Mouse (Mus musculus): ENCODE measurements around the gene Gm49396. TPM values are rescaled to one million over a fixed set of nuclear protein-coding genes. Genes with fewer than 3 reads are reported as not detected.

The Gm49396 gene
- polyA plus RNA-seq (2012; rRNA removed): 4.8 and 6.0 TPM in 2 replicates

GRCm38 (mm10) chr7:30563117-30563905, at the start of gene Gm49396, which contains the start of the genes U2af1l4 and Psenen:
TSS of gene Gm49396 (plus strand) at chr7:30563344.
TSS of gene U2af1l4 (plus strand) at chr7:30563301.
TSS of gene Psenen (minus strand) at chr7:30563627.

DNA sequence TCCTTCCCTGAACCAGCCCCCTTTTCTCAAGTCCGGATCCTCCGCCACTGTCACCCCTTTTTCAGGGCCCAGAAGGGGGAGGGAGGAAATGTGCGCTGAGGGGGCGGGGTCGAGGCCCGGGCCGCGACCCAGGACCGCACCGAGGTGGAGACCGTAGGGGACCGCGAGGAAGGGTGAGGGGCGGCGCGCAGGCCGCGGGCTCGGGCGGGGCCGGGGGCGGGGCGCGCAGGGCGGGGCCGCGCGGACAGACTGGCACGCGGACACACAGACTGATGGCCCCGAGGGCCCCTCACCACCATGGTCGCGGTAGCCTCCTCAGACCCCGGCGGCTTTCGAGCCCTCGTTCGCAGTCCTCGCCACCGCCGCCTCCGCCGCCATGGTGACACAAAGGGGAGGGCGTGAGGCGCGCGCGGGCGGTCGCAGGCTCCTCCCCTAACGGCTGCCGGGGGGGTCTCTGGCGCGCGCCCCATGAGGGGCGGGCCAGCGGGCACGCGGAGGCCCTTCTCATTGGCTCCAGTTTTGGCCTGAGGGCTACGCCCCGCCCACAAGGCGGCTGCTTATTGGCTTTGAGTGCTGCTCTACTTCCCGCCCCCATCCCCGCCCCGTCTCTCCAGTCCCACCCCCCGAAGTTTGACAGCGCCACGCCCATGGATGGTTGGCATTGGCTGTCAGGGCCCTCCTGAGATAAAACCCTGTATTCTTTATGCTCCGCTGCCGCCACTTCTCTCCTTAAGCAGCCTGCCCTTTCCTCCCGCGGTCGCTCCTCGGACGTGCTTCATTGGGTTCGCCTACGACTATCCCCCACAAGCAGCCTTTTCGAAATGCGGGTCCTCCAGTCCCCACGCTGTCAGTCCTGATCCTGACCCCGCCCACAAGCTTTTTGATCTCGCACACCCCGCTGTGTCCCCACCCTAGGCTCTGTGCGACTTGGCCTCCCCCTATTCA, 28.2 kb upstream of the Gm49396 start, which contains the start of gene Arhgap33:
TSS of gene Arhgap33 (minus strand) at position 428 of the 945 bp plus-strand sequence.

DNA sequence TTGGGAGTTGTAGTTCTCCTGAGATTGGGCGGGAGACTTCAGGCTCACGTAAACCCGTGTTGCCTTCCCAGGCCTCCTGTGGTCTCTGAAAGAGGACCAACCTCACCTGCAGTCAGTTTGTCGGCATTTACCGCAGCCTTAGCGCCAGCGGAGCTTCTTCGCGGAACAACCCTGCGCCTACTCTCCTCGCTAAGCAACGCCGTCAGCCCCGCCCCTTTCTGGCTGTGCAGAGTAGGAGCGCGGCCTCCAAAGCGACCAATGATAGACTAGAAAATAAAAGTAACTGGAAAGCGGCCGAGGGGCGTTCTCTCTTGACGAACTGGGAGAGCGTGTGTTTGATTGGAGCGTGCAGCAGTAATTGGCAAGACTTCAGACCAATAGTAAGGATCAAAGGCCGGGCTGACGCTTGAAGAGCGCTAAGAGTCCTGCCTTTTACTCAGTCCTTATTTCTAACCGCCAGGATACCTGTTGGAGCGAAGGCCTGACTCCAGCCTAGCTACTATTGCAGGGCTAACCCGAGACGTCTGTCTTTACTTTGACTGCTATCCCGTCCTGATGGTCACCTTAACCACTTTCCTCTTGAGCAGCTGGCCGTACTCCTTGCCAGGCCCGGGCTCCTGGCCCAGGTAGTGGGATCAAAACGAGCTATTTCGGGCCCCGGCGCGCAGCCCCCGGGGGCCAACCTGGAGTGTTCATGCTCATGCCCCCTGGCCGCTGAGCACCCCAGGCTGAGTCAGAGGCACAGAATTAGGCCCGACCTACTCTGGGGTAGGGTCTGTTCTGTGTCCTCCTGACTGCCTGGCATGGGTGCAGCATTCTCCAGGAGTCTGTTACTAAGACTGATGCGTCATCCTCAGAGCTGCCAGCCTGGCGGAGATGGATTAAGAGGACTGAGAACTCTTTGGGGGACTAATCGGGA, 10.8 kb upstream of the Gm49396 start, which contains the start of the genes Hspb6 and Proser3:
TSS of gene Hspb6 (plus strand) at position 77 of the 919 bp plus-strand sequence.
TSS of gene Proser3 (minus strand) at position 198 of the 919 bp plus-strand sequence.

DNA sequence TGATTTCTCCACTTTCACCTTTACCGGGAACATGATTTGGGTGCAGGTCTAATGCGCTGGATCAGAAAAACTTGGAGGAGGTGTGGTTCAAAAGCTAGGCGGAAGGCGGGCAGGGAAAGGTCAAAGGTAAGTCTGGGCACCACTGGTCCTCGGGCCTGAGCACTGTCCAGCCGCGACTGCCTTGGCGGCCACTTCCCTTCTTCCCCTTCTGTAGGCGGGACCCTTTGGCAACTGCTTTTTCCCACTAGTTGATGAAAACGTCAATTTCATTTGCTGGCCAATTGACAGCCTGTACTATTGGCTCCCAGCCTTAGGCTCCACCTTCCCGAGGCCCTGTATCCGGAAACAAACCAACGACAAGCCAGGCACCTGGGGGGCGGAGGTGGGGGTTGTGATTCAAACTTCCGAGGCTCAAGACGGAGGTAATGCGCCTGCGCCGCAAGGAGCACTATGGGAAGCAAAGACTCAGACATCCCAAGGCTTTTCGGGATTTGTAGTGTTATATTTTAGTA, 3.6 kb upstream of the Gm49396 start, which contains the start of gene Lin37:
TSS of gene Lin37 (minus strand) at position 396 of the 512 bp plus-strand sequence.

GRCm38 (mm10) chr7:30564970-30565571, 1.9 kb downstream of the Gm49396 start, which contains the start of gene Igflr1:
TSS of gene Igflr1 (plus strand) at chr7:30565427.

DNA sequence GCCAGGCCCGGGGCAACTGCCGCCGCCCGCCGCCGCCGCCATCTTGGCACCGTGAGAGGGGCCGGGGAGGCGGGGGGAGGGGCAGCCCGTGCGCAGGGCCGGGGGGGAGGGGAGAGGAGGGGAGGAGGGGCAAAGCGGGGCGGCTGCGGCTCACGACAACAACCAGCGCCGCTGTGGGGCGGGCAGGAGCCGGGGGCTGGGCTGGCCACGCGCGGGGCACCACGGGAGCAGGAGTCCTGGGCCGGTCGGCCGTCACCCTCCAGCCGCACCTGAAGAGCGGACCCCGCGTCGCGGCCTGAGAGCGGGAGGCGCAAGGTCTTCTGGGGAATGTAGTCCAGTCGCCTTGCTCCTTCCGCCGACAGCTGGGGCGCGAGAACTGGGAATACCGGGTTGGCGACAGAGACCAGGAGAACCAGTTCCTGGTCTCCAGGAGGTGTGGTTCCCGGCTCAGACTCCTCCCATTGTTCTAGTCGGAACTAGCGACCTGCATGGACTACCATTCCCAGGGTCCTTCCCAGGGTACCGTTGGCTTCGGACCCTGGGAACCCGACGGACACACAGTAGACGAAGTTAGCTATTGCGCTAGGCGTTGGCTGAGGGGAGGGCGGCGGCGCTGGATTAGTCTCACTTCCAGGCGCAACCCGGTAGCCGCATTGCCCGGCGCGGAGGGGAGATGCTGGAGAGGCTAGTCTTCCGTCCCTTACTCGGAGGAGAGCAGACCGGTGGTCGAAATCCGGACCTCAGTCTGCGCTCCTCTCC, 25.7 kb downstream of the Gm49396 start, which contains the start of gene Kmt2b:
TSS of gene Kmt2b (minus strand) at position 51 of the 759 bp plus-strand sequence.

DNA sequence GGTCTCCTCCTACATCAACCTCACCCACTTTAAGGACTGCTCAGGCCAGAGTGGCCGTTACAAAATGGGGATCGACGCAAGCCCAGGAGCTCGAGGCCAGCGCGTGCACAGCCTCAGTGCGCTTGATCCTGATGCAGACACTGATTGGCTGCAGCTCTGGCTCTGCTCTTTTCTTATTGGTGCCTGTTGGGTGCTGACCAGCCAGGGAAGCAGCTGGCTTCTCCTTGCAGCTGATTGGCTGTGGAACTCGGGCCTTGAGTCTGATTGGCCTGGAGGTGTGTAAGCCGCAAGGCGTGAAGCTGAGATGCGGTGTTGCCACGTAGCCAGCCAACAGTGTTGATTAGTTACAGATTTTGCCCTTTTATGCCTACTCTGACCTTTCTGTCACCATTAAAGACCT, 35.6 kb downstream of the Gm49396 start, which contains the start of gene Zbtb32:
TSS of gene Zbtb32 (minus strand) at position 124 of the 400 bp plus-strand sequence.

DNA sequence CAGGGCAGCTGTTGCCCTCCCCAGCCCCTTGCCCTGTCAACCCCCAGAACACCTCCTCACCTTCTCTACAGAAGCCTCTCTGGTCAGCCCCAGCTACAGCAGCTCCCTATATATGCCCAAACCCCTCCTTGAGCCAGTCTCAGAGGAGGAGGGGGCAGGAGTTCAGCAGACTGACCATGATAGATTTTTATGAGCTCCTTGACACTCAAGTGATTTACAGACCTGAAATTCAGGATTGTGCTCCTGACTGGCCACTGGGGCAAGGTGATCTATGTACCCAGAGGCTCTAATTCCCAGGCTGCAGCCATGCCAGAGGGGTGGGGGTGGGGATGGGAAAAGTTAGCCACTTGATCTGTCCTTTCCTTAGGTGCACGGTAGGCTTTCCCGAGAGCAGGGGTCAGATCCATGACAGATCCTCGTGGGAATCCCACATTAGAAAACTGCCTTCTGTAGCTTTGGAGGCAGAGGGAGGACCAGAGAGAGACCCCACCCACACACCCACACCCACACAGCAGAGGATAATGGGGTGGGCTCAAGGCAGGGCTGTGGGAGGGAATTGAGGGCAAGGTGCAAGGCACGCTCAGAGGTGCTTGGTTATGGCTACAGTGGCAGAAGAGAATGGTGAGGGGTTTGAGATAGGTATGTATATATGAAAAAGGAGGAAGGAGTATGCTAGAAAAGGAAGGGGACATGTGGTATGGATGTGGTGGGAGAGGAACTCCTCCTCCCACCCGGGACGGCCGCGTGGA, 49.7 kb downstream of the Gm49396 start, which contains the start of gene Upk1a:
TSS of gene Upk1a (minus strand) at position 194 of the 749 bp plus-strand sequence.

Other genes starting within 250 kb of the Gm49396 start
- 21.0 and 25.5 TPM in 2 replicates for gene Syne4, start 248.5 kb upstream of the Gm49396 start, polyA plus RNA-seq (2012; rRNA removed)
- 0.36 and 0.45 TPM in 2 replicates for gene E130208F15Rik, start 241.6 kb upstream of the Gm49396 start, polyA plus RNA-seq (2012; rRNA removed)
- 15.9 and 17.6 TPM in 2 replicates for gene Sdhaf1, start 239.4 kb upstream of the Gm49396 start, polyA plus RNA-seq (2012; rRNA removed)
- 21.8 and 27.0 TPM in 2 replicates for gene Lrfn3, start 200.6 kb upstream of the Gm49396 start, polyA plus RNA-seq (2012; rRNA removed)
- gene Tyrobp, start 149.6 kb upstream of the Gm49396 start, polyA plus RNA-seq (2012; rRNA removed): 20.3 and 25.9 TPM in 2 replicates
- 0.96 TPM in 1 of 2 replicates, not detected in the other for gene Hcst, start 143.5 kb upstream of the Gm49396 start, polyA plus RNA-seq (2012; rRNA removed)
- gene Nfkbid, start 141.6 kb upstream of the Gm49396 start, polyA plus RNA-seq (2012; rRNA removed): 3.8 and 3.9 TPM in 2 replicates
- 647 and 667 TPM in 2 replicates for gene Aplp1, start 117.8 kb upstream of the Gm49396 start, polyA plus RNA-seq (2012; rRNA removed)
- 0.17 and 0.40 TPM in 2 replicates for gene Kirrel2, start 105.7 kb upstream of the Gm49396 start, polyA plus RNA-seq (2012; rRNA removed)
- 0.18 and 0.56 TPM in 2 replicates for gene Nphs1, start 105.0 kb upstream of the Gm49396 start, polyA plus RNA-seq (2012; rRNA removed)
- not detected in 2 replicates for gene Prodh2, start 69.7 kb upstream of the Gm49396 start, polyA plus RNA-seq (2012; rRNA removed)
- gene Arhgap33, start 28.3 kb upstream of the Gm49396 start, polyA plus RNA-seq (2012; rRNA removed): 165 and 210 TPM in 2 replicates
- gene Hspb6, start 11.2 kb upstream of the Gm49396 start, polyA plus RNA-seq (2012; rRNA removed): 7.0 and 8.7 TPM in 2 replicates
- gene Proser3, start 11.0 kb upstream of the Gm49396 start, polyA plus RNA-seq (2012; rRNA removed): 20.1 and 22.2 TPM in 2 replicates
- 47.1 and 50.2 TPM in 2 replicates for gene Lin37, start 3.5 kb upstream of the Gm49396 start, polyA plus RNA-seq (2012; rRNA removed)
- gene U2af1l4, start within 50 bp of the Gm49396 start, polyA plus RNA-seq (2012; rRNA removed): 85.4 and 92.4 TPM in 2 replicates
- 131 and 143 TPM in 2 replicates for gene Psenen, start 283 bp downstream of the Gm49396 start, polyA plus RNA-seq (2012; rRNA removed)
- 6.7 and 6.8 TPM in 2 replicates for gene Igflr1, start 2.1 kb downstream of the Gm49396 start, polyA plus RNA-seq (2012; rRNA removed)
- gene Kmt2b, start 25.4 kb downstream of the Gm49396 start, polyA plus RNA-seq (2012; rRNA removed): 49.7 and 51.5 TPM in 2 replicates
- 0.24 and 0.32 TPM in 2 replicates for gene Zbtb32, start 35.6 kb downstream of the Gm49396 start, polyA plus RNA-seq (2012; rRNA removed)
- 1.9 TPM in 2 replicates for gene Upk1a, start 49.5 kb downstream of the Gm49396 start, polyA plus RNA-seq (2012; rRNA removed)
- gene Cox6b1, start 62.8 kb downstream of the Gm49396 start, polyA plus RNA-seq (2012; rRNA removed): 1,148 and 1,214 TPM in 2 replicates
- gene Etv2, start 72.5 kb downstream of the Gm49396 start, polyA plus RNA-seq (2012; rRNA removed): not detected in 2 replicates
- gene Rbm42, start 87.0 kb downstream of the Gm49396 start, polyA plus RNA-seq (2012; rRNA removed): 73.9 and 80.1 TPM in 2 replicates
- 22.4 and 23.9 TPM in 2 replicates for gene Haus5, start 101.7 kb downstream of the Gm49396 start, polyA plus RNA-seq (2012; rRNA removed)
- not detected in 2 replicates for gene Pmis2, start 108.3 kb downstream of the Gm49396 start, polyA plus RNA-seq (2012; rRNA removed)
- gene 2200002J24Rik, start 135.6 kb downstream of the Gm49396 start, polyA plus RNA-seq (2012; rRNA removed): not detected in 2 replicates
- 2.9 and 3.7 TPM in 2 replicates for gene Atp4a, start 148.9 kb downstream of the Gm49396 start, polyA plus RNA-seq (2012; rRNA removed)
- 226 TPM in 2 replicates for gene Tmem147, start 166.2 kb downstream of the Gm49396 start, polyA plus RNA-seq (2012; rRNA removed)
- gene Gapdhs, start 180.3 kb downstream of the Gm49396 start, polyA plus RNA-seq (2012; rRNA removed): 0.13 and 0.17 TPM in 2 replicates
- 4.8 and 16.7 TPM in 2 replicates for gene Sbsn, start 188.1 kb downstream of the Gm49396 start, polyA plus RNA-seq (2012; rRNA removed)
- gene Dmkn, start 200.4 kb downstream of the Gm49396 start, polyA plus RNA-seq (2012; rRNA removed): 4.2 and 71.6 TPM in 2 replicates
- 0.41 and 2.3 TPM in 2 replicates for gene Krtdap, start 224.6 kb downstream of the Gm49396 start, polyA plus RNA-seq (2012; rRNA removed)